Mouse (Mus musculus) heart, embryonic 15.5 days (tissue): ENCODE data around the gene Vwa1. TPM values are rescaled to one million over a fixed set of nuclear protein-coding genes. Genes with fewer than 3 reads are reported as not detected.

Experiments used
- microRNA-seq: library from miRNA; unstranded; fragments of <30 nt; microRNA quantifications from one replicate; pipeline ENCODE4, GENCODE M21; 2016
- polyA plus RNA-seq: library from polyadenylated mRNA; unstranded; fragments of >200 nt; fragmentation: Nextera tagmentation; extraction: Ambion mirVana; gene quantifications from 2 replicates; pipeline ENCODE4 v1.2.1, GENCODE M21; 2015

Vwa1 gene
- polyA plus RNA-seq, 1 experiment from 2014 or later: 5.9 TPM

Small RNA genes lying within 50 kb of the gene (microRNA-seq; reads per million reads assigned to microRNA genes)
- gene Gm27743: not detected

Other genes with a start within 250 kb of the Vwa1 start
- gene Nadk, start 212.3 kb downstream of the Vwa1 start, polyA plus RNA-seq: 40.9 and 55.3 TPM in 2 replicates
- gene Slc35e2, start 173.3 kb downstream of the Vwa1 start, polyA plus RNA-seq: 5.8 and 6.7 TPM in 2 replicates
- gene Cdk11b, start 149.8 kb downstream of the Vwa1 start, polyA plus RNA-seq: 38.4 and 41.8 TPM in 2 replicates
- gene Gm10563, start 129.3 kb downstream of the Vwa1 start, polyA plus RNA-seq: not detected in 2 replicates
- gene Mmp23, start 121.3 kb downstream of the Vwa1 start, polyA plus RNA-seq: 65.5 and 74.9 TPM in 2 replicates
- gene Mib2, start 105.5 kb downstream of the Vwa1 start, polyA plus RNA-seq: 17.3 and 23.4 TPM in 2 replicates
- gene Fndc10, start 80.4 kb downstream of the Vwa1 start, polyA plus RNA-seq: 3.8 and 5.0 TPM in 2 replicates
- 97.0 and 107 TPM in 2 replicates for gene Ssu72, start 69.9 kb downstream of the Vwa1 start, polyA plus RNA-seq
- 0.53 and 0.56 TPM in 2 replicates for gene Tmem240, start 39.9 kb downstream of the Vwa1 start, polyA plus RNA-seq
- 88.9 and 108 TPM in 2 replicates for gene Atad3a, start 13.6 kb downstream of the Vwa1 start, polyA plus RNA-seq
- gene Tmem88b, start 11.2 kb upstream of the Vwa1 start, polyA plus RNA-seq: 1.7 and 2.0 TPM in 2 replicates
- 0.13 TPM in 1 of 2 replicates, not detected in the other for gene Ankrd65, start 15.7 kb upstream of the Vwa1 start, polyA plus RNA-seq
- 131 TPM in 2 replicates for gene Mrpl20, start 28.2 kb upstream of the Vwa1 start, polyA plus RNA-seq
- gene Ccnl2, start 37.8 kb upstream of the Vwa1 start, polyA plus RNA-seq: 106 and 123 TPM in 2 replicates
- gene Aurkaip1, start 56.6 kb upstream of the Vwa1 start, polyA plus RNA-seq: 121 and 124 TPM in 2 replicates
- 72.7 and 91.4 TPM in 2 replicates for gene Mxra8, start 65.0 kb upstream of the Vwa1 start, polyA plus RNA-seq
- 8.1 and 12.2 TPM in 2 replicates for gene Dvl1, start 72.7 kb upstream of the Vwa1 start, polyA plus RNA-seq
- 0.14 TPM in 2 replicates for gene Tas1r3, start 88.7 kb upstream of the Vwa1 start, polyA plus RNA-seq
- 7.8 and 10.3 TPM in 2 replicates for gene Cptp, start 94.7 kb upstream of the Vwa1 start, polyA plus RNA-seq
- gene Ints11, start 94.8 kb upstream of the Vwa1 start, polyA plus RNA-seq: 27.3 and 41.4 TPM in 2 replicates
- gene Pusl1, start 117.1 kb upstream of the Vwa1 start, polyA plus RNA-seq: 28.7 and 32.4 TPM in 2 replicates
- gene Acap3, start 117.1 kb upstream of the Vwa1 start, polyA plus RNA-seq: 8.2 and 13.5 TPM in 2 replicates
- gene Ube2j2, start 169.1 kb upstream of the Vwa1 start, polyA plus RNA-seq: 71.7 and 79.0 TPM in 2 replicates
- gene C1qtnf12, start 187.6 kb upstream of the Vwa1 start, polyA plus RNA-seq: 24.9 and 31.3 TPM in 2 replicates
- gene B3galt6, start 218.0 kb upstream of the Vwa1 start, polyA plus RNA-seq: 7.7 and 10.0 TPM in 2 replicates
- 105 and 127 TPM in 2 replicates for gene Sdf4, start 218.2 kb upstream of the Vwa1 start, polyA plus RNA-seq
- 0.36 and 0.55 TPM in 2 replicates for gene Tnfrsf4, start 239.1 kb upstream of the Vwa1 start, polyA plus RNA-seq